Mouse (Mus musculus) frontal cortex, adult 2 months (tissue): ENCODE data around the gene Ntmt1. TPM values are rescaled to one million over a fixed set of nuclear protein-coding genes. Genes with fewer than 3 reads are reported as not detected.
A peak's percentile ranks its signal among the peaks of the same experiment; 100 is the strongest.

Experiments used
- DNase-seq, 2 experiments: peaks; one replicate each; pipeline ENCODE4 v3.0.0; 2022; ENCODE audit warnings: low spot score in 1 of 2; ENCODE audit errors: extremely low spot score in 1 of 2
- polyA plus RNA-seq: library from polyadenylated mRNA; depleted of rRNA; stranded (reverse); fragments of >200 nt; gene quantifications from 2 replicates; pipeline ENCODE4 v1.2.3, GENCODE M21; 2012

The Ntmt1 gene
- polyA plus RNA-seq, 1 experiment = 48.8 TPM

DNA sequence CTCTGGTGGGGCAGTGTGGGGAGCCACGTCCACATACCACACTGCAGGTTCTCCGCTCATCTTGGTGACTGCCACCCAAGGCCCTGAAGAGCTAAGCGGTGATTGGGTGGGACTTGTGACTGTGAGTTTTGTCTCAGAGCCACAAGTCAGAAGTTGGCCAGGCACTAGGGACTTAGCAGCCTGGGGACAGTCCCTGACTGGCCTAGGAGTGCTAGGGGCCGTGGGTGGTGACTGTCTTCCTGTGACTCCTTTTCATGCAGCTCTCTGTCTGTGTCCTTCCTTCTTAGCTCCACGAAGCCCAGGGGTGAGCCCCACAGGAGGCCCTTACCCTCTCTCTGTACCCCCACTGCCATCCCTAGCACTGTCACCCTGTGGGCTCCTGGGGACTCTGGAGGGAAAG, 12.2 kb downstream of the Ntmt1 start:
- no peak for DNase-seq

DNA sequence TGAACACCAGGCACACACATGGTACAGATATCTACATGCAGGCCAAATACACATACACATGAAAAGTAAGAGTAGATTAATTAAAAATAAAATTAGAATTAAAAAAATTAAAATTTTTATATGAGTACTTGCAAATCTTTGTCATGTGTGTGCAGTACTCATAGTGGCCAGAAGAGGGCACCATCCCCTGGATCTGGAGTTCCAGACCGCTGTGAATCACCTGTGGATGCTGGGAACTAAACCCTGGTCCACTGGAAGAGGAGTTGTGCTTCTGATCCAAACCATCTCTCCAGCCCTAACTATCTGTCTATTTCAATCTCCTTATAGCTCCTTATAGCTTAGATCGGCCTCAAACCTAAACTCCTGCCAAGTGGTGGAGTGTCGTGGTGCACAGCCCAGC, 13.4 kb downstream of the Ntmt1 start:
- no peak for DNase-seq

DNA sequence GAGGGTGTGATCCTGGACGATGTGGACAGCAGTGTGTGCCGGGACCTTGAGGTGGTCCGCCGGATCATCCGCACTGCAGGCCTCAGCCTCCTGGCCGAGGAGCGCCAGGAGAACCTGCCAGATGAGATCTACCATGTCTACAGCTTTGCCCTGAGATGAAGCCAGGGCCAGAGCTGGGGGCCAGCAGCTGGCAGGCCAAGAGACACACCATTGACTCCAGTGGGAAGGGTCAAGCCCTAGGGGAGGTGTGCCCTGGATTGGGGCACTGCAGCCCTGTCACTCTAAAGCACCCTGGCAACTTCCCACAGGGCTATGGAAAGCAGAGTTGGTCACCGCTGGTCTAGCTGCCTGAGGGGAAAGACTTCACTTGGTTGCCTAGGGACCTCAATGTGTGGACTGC, 14.8 kb downstream of the Ntmt1 start:
- DNase-seq = no peak

DNA sequence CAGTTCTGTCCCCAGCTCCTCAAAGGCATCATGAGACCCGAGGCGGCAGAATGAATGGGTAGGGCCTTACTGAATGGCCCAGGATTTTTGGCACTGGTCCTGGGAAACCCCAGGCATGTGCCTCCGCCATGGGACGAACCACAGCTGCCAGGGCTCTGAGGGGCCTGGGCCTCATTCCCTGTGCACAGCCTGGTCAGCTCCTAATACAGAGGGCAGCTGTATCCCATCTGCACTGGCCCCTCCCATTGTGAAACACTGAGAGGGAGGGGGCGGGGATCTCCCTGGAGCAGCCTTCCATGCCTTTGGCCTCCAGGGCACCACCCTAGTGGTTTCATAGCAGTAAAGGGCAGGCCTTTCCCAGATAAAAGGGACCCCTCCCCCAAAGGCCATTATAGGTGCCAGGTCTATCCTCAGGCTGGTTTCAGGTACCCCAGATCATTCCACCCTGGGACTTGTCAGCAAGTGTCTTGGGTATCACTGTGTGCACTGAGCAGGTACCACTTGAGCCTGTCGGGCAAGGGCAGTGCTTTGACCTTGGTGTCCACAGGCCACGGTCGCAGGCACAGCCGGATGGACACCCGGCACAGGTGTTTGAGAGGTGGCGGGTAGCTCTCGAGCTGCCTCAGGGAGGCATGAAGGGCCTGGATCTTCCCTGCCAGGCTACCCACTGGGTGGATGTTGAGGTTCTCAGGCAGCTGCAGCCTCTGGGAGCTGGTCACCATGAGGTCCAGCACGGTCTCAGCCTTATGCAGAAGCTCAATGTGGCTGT, 15.9 kb downstream of the Ntmt1 start:
- DNase-seq = no peak

DNA sequence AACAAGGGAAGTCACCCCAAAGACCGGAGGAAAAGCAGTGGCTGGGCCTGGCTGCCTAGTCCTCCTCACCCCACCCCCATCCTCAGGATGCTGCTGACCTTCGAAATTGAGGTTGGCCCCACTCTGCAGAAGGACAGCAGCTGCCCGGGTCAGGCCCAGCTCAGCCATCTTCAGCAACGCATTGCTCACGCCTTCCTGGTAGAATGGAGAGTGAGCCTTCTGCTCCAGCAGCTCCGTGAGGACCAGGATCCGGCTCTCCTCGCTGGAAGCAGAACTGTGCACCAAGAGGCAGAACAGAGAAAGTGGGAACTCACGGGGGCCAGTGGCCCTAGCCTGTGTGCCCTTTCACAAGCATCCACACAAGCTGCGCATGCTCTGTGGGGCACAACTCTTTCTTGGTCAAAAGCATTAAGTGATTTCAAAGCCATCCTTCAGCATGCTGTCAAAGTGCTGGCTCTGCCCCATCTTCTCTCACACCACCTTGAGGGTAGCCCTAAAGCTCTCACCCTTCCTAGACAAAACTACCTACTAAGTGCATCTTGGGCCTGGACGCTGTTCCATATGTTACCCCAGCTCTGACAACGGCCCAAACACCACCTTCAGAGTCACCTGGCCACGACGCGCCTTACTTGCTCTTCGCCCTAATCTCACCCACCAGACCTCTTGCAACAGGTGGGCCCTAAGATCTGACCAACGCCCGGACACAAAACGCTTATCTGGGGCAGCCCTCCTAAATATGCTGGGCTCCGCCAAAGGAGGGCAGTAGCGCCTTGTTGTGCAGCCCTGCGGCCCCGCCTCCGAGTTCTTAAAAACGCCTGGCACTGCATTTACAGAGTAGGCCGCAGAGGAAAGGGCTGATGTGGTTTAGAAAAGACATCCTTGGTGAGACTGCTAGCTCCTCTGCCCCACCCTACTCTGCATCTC, 19.5 kb downstream of the Ntmt1 start:
- peak in 1 of 2 experiments; percentile 68 for DNase-seq

DNA sequence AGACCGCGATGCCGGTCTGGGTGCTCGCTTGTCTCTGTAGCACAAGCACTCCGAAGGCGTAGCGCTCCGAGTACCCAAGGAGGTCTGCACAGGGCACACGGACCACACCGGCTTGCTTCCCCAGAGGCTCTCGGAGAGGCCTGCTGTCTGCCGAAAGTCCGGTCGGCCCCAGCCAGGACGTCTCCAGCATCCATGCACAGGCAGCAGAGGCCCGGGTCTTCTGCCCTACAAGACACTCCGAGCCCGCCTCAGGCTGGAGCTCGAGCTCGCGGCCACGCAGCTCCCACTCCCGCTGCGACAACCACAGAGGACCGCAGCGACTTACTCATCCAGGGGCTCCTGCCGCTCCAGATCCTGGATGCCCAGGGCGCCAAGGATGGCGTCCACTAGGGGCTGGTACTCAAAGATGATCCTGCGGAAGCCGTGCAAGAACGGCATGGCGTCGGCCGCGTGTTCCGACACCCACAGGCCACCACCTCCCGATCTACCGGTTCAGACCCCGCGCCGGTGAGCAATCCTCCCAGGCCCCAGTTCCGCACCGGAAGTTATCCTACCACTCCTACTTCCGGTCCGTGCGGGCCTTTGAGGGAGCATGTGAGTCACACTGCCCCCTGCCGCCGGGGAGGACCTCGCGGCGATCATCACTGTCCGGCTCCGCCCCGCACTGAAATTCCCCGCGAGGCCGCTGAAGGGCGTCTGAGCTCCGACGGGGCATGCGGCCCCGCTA, 20.3 kb downstream of the Ntmt1 start:
- DNase-seq = peak; percentile 79 to 98

DNA sequence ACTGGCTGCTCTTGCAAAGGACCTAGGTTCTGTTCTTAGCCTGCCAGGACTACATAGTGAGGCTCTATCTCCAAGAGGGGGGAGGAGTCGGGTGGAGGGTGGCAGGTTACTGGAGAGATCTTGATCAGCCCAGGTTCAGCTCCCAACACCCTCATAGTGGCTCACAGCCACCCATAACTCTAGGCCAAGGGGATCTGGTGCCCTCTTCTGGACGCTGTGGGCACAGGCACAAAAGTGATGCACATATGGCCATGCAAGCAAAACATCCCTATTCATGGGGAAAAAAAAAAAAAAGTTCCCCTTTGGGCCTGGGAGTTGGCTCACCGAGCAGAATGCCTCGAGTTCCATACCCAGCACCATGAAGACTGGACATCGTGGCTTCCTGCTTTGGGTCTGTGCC, 21.7 kb downstream of the Ntmt1 start:
- DNase-seq = no peak

DNA sequence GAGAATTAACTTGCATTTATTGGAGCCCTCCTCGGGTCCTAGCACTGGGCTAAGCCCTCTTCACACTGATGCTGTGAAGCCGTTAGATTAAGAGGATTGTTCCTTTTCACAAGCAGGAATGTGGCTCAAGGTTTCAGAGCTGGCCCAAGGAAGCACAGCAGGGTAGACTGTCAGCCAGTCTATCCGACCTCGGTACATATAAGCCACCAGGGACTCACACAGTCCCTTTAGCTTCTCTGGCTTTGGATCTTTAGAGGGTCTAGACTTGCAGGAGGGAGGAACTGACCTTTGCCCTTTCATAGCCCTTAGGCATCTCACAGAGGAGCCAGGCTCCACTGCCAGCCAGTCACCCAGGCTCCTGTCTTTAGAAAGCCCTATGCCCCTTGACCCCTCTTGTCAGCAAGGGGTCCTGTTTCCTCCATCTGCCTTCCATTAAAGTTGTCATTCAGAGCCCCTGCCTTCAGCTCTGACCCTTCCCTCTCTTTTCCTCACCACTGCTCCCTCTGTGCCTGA, 22.7 kb downstream of the Ntmt1 start, which contains the start of gene Asb6:
Gene Asb6, minus strand, starts transcription at position 51 of the 513 bp plus-strand sequence.
- DNase-seq = no peak

DNA sequence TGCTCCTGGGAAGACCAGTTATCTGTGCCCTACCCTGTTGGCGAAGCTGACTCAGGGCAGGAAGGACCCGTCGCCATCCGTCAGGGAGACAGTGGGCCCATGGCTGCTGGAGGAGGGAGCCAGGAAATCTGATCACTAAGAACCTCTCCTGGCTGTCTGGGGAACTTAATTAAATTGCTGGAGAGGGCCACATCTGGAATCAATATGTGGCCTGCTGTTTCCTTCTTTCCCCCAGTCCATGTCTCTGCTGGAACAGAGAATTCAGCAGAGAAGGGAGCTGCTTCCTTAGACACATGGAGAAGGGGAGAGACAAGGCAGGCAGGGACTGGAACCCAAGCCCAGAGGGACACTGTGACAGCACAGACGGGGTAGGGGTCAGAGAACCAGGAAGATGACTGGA, 26.0 kb downstream of the Ntmt1 start:
- DNase-seq = no peak

DNA sequence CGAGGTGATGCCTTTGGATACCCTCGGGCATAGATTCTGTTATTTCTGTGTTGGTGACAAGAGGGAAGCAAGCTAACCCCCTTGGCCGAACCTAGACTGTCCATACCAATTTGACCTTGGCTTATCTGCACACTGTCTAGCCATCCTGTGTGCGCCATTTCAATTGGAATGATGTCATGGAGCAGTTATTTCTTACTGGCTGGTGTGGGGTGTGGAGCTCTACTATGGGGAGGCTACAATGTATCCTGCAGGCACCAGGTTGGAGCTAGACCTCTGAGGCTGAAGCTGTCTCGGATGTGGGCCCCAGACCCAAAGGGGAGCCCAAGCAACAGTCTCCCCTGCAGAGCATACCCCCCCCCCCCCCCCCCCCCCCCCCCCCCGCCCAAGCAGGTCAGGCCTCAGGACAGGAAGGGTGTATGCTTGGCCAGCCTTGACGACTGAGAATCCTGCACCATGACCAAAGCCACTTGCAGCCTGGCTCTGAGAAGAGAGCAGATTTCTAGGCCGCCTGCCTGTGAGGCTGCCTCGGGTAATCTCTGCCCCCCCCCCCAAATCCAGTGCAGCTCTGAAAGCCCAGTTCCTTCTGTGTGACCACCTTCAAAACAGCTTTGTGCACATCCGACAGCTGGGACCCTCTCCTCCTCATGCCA, 26.9 kb downstream of the Ntmt1 start, which contains the start of gene Prrx2:
Gene Prrx2, plus strand, starts transcription at position 600 of the 650 bp plus-strand sequence.
- DNase-seq = no peak

DNA sequence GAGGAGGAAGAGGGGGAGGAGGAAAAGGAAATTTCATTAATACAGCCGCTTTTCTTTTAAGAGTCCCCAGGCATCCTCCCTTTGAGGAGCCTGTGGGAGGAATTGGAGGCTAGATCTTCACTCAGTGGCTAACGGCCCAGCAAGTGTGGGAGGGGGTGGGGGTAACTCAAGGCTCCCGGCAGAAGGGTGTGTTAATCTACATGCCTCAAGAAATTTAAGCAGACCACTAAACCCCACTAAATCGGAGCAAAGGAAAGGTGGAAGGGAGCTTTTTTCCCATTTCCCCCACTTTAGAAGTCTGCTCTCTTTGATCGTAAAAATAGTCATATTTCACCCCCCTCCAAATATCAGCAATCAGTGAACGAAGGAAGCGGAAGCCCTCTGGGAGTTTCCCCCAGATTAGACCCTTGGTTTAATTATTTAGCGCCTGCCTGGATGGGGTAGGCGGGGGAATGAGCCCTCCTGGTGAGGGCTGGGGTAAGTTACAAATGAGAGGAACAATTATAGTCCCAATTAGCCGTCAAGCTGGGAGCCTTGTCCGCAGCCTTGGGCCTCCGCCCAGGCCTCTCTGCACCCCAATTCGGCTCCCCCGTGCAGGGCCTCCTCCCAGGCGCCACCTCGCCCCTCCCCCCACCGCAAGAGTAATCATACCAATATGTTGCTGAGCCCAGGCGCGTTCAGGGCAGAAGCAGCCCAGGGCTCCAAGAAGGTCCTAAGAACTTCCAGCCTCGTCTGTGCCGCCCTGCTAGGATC, 28.8 kb downstream of the Ntmt1 start:
- DNase-seq = no peak

DNA sequence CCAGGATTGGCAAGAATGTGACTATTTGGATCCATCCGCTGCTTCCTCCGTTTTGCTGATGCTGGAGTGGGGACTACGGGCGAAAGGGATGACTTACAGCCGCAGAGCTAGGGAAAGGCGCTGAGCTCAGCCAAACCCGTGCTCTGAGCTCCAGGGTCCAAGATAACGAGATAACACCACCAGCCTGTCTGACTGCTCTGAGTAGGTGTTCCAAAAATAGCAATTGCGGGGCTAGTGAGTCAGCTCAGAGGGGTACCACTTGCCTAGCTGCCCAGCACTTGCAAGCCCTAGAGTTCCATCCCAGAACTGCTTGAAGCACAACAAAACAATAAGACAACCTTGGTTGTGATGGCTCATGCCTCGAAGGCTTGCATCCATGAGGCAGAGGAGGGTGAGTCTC, 35.0 kb downstream of the Ntmt1 start:
- DNase-seq = no peak

DNA sequence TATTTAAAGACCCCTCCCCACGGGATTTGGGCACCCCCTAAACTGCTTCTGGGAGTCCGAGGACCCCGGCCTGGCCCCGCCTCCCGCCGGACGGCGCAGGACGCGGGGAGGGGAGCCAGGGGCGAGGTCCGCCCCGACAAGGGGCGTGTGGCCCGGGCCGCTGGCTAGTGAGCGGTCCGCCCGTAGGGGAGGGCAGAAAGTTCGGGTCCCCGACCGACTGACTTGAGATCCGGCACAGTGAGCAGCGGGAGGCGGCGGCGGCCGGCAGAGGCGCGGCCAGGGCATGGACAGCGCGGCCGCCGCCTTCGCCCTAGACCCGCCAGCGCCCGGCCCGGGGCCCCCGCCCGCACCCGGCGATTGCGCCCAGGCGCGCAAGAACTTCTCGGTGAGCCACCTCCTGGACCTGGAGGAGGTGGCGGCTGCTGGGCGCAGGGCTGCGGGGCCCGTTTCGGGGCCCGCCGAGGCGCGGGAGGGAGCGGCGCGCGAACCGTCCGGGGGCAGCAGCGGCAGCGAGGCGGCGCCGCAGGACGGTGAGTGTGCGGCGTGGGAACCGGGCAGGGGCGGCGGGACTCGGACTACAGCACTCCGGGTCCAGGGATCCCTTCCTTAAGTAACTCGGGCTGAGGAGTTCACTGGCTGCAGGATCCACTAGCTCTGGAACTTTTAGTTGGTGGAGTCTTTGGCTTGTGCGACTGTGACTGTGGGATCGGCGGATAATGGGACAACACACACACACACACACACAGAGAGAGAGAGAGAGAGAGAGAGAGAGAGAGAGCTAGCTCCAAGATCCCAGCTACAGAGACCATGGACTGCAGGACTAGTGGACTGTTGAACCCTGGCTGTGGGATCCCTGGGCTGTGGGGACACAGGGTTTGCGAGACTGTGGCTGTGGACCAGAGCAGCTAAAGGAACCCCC, 37.8 kb downstream of the Ntmt1 start:
- DNase-seq = no peak

DNA sequence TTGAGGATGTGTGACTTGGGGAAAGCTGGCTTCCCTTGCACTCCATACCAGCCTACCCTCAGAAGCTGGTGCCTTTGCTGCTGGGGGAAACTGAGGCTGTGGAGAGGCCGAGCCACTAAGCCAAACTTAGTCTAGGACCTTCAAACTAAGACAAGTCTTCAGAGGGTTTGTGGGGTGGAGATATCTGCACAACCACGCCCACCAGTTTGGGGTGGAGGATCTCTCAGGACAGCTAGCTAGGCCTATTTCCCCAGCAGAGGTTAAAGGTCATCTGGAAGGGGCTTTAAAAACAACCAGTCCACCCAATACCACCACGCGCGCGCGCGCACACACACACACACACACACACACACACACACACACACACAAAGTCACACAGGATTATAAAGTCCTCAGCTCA, 38.6 kb downstream of the Ntmt1 start:
- no peak for DNase-seq

DNA sequence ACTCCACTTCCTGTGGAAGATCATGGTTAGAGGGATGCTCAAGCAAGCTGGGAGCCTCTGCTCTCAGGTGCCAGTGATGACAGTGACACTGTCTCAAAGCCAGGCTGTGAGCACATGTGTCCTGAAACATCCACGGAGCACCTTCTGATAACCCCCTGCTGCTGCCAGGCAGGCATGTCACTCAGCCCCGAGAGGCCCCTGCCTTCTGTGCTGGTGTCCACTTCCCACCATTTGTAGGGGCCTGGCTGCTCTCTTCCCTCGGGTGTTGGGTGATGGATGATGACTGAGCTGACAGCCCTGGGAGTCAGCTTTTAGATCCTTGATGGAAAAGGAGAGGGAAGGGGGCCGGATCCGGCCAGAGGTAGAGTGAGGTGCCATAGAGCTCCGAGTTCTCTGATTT, 39.1 kb downstream of the Ntmt1 start:
- DNase-seq = no peak

DNA sequence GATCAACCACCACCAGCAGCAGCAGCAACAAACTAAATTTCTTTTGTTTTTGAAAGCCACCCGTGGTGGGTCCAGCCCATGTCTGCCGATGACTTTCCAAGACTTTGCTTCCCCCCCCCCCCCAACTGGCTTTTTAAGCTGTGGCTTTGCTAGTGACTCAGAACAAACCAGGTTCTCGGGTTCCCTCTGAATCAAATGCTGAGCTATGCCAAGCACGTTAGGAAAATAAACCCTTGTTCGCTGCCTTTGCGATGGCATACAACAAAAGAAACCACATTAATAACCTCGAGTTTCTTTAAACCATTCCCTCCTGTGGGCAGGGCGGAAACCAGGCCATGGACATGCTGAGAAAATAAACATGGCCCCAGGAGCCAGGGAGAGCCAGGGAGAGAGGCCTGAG, 40.6 kb downstream of the Ntmt1 start:
- DNase-seq = no peak

DNA sequence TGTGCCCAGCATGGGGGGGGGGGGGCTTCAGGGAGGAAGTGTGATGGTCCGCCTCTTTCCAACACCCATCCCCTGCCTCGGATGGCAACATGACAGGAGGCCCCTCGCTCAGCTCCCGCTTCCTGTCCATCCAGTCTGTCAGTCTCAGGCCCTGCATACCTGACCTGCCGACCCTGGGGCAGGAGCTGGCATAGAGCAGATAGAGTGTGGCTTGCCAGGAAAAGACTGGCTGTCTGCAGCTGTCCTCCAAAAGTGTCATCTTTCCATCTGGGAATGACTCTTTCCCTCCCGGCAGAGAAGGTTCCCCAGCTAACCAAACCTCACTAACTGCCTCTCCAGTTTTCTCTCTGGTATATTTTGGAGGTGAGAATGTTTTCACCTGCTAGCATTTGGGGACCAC, 43.0 kb downstream of the Ntmt1 start:
- DNase-seq = no peak

DNA sequence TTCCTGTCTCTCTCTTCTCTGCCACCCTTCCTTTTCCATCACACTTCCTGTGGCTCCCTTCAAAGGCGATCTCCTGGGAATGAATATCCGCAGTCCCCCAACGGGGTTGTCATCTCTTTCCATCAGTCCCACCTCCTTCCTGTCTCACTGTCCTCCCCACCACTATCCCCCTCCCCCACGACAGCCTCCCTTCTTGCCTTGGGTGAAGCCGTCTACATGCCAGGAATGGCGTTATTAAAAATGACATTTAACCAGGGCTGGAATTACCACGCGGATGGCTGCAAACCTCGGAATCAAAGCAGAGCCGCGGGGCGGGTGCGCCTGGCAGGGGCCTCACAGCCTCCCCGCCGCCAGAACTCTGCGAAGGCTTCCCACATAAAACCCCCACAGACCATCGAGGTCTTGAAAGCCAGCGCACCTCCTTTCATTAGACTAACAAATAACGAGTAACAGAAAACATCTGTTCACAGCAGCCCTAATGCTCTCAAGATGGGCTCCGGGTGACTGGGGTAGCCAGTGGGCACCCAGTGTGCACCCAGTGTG, 45.2 kb downstream of the Ntmt1 start:
- DNase-seq = no peak
